Mouse (Mus musculus) midbrain, embryonic 15.5 days (tissue): ENCODE measurements around the gene G3bp2. TPM values are rescaled to one million over a fixed set of nuclear protein-coding genes. Genes with fewer than 3 reads are reported as not detected.

Experiments used
- ATAC-seq: fragments of 200-750 bp; cut with Nextera tagmentation; replicated peaks from 2 replicates; pipeline ENCODE4 v1.8.0; 2017; ENCODE audit warnings: moderate TSS enrichment
- H3K27ac ChIP-seq: fragments of 300-500 bp; sonication (generic); 2 replicates; pipeline ENCODE4 v1.5.1; 2015; ENCODE audit warnings: mild to moderate bottlenecking, inconsistent platforms
- H3K27me3 ChIP-seq: fragments of 300-500 bp; sonication (generic); replicated peaks from 2 replicates; pipeline ENCODE4 v1.6.1; 2015; ENCODE audit warnings: inconsistent platforms
- H3K36me3 ChIP-seq: fragments of 300-500 bp; sonication (generic); replicated peaks from 2 replicates; pipeline ENCODE4 v1.6.1; 2015; ENCODE audit warnings: inconsistent platforms
- H3K4me1 ChIP-seq: fragments of 300-500 bp; sonication (generic); 2 replicates; pipeline ENCODE4 v1.6.1; 2015; ENCODE audit warnings: inconsistent platforms
- H3K4me2 ChIP-seq: fragments of 300-500 bp; sonication (generic); 2 replicates; pipeline ENCODE4 v1.6.1; 2015; ENCODE audit warnings: inconsistent platforms, mild to moderate bottlenecking, moderate library complexity
- H3K4me3 ChIP-seq: fragments of 300-500 bp; sonication (generic); 2 replicates; pipeline ENCODE4 v1.5.1; 2015; ENCODE audit warnings: mild to moderate bottlenecking, inconsistent platforms
- H3K9ac ChIP-seq: fragments of 300-500 bp; sonication (generic); 2 replicates; pipeline ENCODE4 v1.6.1; 2015; ENCODE audit warnings: mild to moderate bottlenecking, inconsistent platforms
- H3K9me3 ChIP-seq: fragments of 300-500 bp; sonication (generic); 2 replicates; pipeline ENCODE4 v1.6.1; 2016; ENCODE audit warnings: inconsistent platforms
- WGBS: fragments of 180-500 bp; shearing (Covaris S2); methylation state at CpG from one replicate; pipeline ENCODE4 v1.1.7; 2015; ENCODE audit warnings: mixed read lengths; 5-methylcytosine and 5-hydroxymethylcytosine counted together
- polyA plus RNA-seq: library from polyadenylated mRNA; unstranded; fragments of >200 nt; fragmentation: Nextera tagmentation; extraction: Ambion mirVana; gene quantifications from 2 replicates; pipeline ENCODE4 v1.2.1, GENCODE M21; 2015

G3bp2 gene
- polyA plus RNA-seq, 1 experiment from 2014 or later = 368 TPM

- Histone ChIP-seq H3K9ac (no peak overlapping the region), H3K27me3 (no peaks in the 10 kb centered on the region), H3K4me3 (no peak overlapping the region), H3K9me3 (no peaks in the 10 kb centered on the region), H3K36me3 (no peaks in the 10 kb centered on the region), H3K4me1 (no peaks in the 10 kb centered on the region), H3K27ac (no peak overlapping the region), H3K4me2 (no peak overlapping the region)
- ATAC-seq = no peak
- 88% methylated on average over 6 of the region's 6 CpGs for WGBS
Observed at GRCm38 (mm10) chr5:92096786-92097185, 13.3 kb upstream of the G3bp2 start.

GRCm38 (mm10) chr5:92094062-92094415 is 10.5 kb upstream of the G3bp2 start:
- no peaks in the 10 kb centered on the region for H3K9me3 ChIP-seq
- no peaks in the 10 kb centered on the region for H3K36me3 ChIP-seq
- no peak overlapping the region for H3K4me2 ChIP-seq
- H3K27me3 ChIP-seq = no peaks in the 10 kb centered on the region
- no peak overlapping the region for H3K27ac ChIP-seq
- no peak overlapping the region for H3K4me3 ChIP-seq
- no peak for ATAC-seq
- WGBS = 77% methylated on average over 3 of the region's 3 CpGs
- H3K4me1 ChIP-seq = no peaks in the 10 kb centered on the region
- H3K9ac ChIP-seq = no peak overlapping the region

GRCm38 (mm10) chr5:92093263-92094061 is 9.9 kb upstream of the G3bp2 start:
- peak; percentile 49; the same call in 1 of the 2 replicates for ATAC-seq
- Histone ChIP-seq H3K4me1 (no peaks in the 10 kb centered on the region), H3K27ac (no peak overlapping the region), H3K4me2 (no peak overlapping the region), H3K9ac (no peak overlapping the region), H3K36me3 (no peaks in the 10 kb centered on the region), H3K27me3 (no peaks in the 10 kb centered on the region), H3K9me3 (no peaks in the 10 kb centered on the region), H3K4me3 (no peak overlapping the region)
- 33% methylated on average over 15 of the region's 15 CpGs for WGBS

GRCm38 (mm10) chr5:92087469-92087868 is 4.0 kb upstream of the G3bp2 start:
- no peaks in the 10 kb centered on the region for H3K9me3 ChIP-seq
- H3K4me3 ChIP-seq = no peak overlapping the region
- H3K36me3 ChIP-seq = no peaks in the 10 kb centered on the region
- WGBS = 95% methylated on average over 4 of the region's 4 CpGs
- H3K27me3 ChIP-seq = no peaks in the 10 kb centered on the region
- H3K27ac ChIP-seq = no peak overlapping the region
- H3K4me2 ChIP-seq = no peak overlapping the region
- no peak overlapping the region for H3K9ac ChIP-seq
- ATAC-seq = no peak
- peaks cover 7% of the 10 kb centered on the region; the same call in 1 of the 2 replicates for H3K4me1 ChIP-seq

GRCm38 (mm10) chr5:92085821-92086550 is 2.5 kb upstream of the G3bp2 start:
- Histone ChIP-seq H3K4me1 (peaks cover 20% of the 10 kb centered on the region), H3K4me2 (no peak overlapping the region), H3K9ac (no peak overlapping the region), H3K9me3 (no peaks in the 10 kb centered on the region), H3K27me3 (no peaks in the 10 kb centered on the region), H3K4me3 (no peak overlapping the region), H3K27ac (no peak overlapping the region), H3K36me3 (no peaks in the 10 kb centered on the region)
- WGBS = 81% methylated on average over 7 of the region's 7 CpGs
- ATAC-seq = no peak

- Histone ChIP-seq H3K4me1 (peaks cover 27% of the 10 kb centered on the region), H3K4me2 (no peak overlapping the region), H3K27ac (no peak overlapping the region), H3K4me3 (no peak overlapping the region), H3K36me3 (no peaks in the 10 kb centered on the region), H3K27me3 (no peaks in the 10 kb centered on the region), H3K9me3 (no peaks in the 10 kb centered on the region), H3K9ac (no peak overlapping the region)
- WGBS = 82% methylated on average over 4 of the region's 4 CpGs
- no peak for ATAC-seq
Observed at GRCm38 (mm10) chr5:92085246-92085645, 1.7 kb upstream of the G3bp2 start.

- Histone ChIP-seq H3K9ac (peak overlapping the region; percentile 84), H3K36me3 (no peaks in the 10 kb centered on the region), H3K9me3 (no peaks in the 10 kb centered on the region), H3K27ac (peak overlapping the region; percentile 95), H3K27me3 (no peaks in the 10 kb centered on the region), H3K4me1 (peaks cover 39% of the 10 kb centered on the region), H3K4me2 (peak overlapping the region; percentile 74), H3K4me3 (peak overlapping the region; percentile 66)
- ATAC-seq = peak; percentile 85
- under 1% methylated on average over 54 of the region's 55 CpGs for WGBS
Observed at GRCm38 (mm10) chr5:92082821-92083401, 608 bp downstream of the G3bp2 start.

- no peaks in the 10 kb centered on the region for H3K27me3 ChIP-seq
- ATAC-seq = no peak
- H3K27ac ChIP-seq = no peak overlapping the region
- H3K9ac ChIP-seq = no peak overlapping the region
- peaks cover 39% of the 10 kb centered on the region for H3K4me1 ChIP-seq
- no peaks in the 10 kb centered on the region for H3K36me3 ChIP-seq
- 77% methylated on average over 3 of the region's 3 CpGs for WGBS
- peak overlapping the region; percentile 66 for H3K4me3 ChIP-seq
- no peaks in the 10 kb centered on the region for H3K9me3 ChIP-seq
- H3K4me2 ChIP-seq = peak overlapping the region; percentile 74
Observed at GRCm38 (mm10) chr5:92081326-92081725, 2.2 kb downstream of the G3bp2 start.

GRCm38 (mm10) chr5:92080400-92080799 is 3.1 kb downstream of the G3bp2 start:
- WGBS = 72% methylated on average over 1 of the region's 1 CpGs
- Histone ChIP-seq H3K4me2 (0 out of 2 replicates have a peak overlapping the region, but pooled peaks have one; percentile 74), H3K36me3 (no peaks in the 10 kb centered on the region), H3K4me1 (peaks cover 39% of the 10 kb centered on the region), H3K27ac (no peak overlapping the region), H3K27me3 (no peaks in the 10 kb centered on the region), H3K4me3 (no peak overlapping the region), H3K9ac (no peak overlapping the region), H3K9me3 (no peaks in the 10 kb centered on the region)
- ATAC-seq = no peak

- Histone ChIP-seq H3K27me3 (no peaks in the 10 kb centered on the region), H3K4me1 (peaks cover 34% of the 10 kb centered on the region), H3K9me3 (no peaks in the 10 kb centered on the region), H3K4me2 (no peak overlapping the region), H3K36me3 (no peaks in the 10 kb centered on the region), H3K27ac (no peak overlapping the region), H3K4me3 (no peak overlapping the region), H3K9ac (no peak overlapping the region)
- WGBS = 74% methylated on average over 1 of the region's 1 CpGs
- no peak for ATAC-seq
Observed at GRCm38 (mm10) chr5:92079304-92079703, 4.2 kb downstream of the G3bp2 start.

GRCm38 (mm10) chr5:92078751-92079150 is 4.8 kb downstream of the G3bp2 start:
- ATAC-seq = no peak
- Histone ChIP-seq H3K9me3 (no peaks in the 10 kb centered on the region), H3K27me3 (no peaks in the 10 kb centered on the region), H3K9ac (no peak overlapping the region), H3K27ac (no peak overlapping the region), H3K4me1 (peaks cover 31% of the 10 kb centered on the region), H3K36me3 (no peaks in the 10 kb centered on the region), H3K4me3 (no peak overlapping the region), H3K4me2 (no peak overlapping the region)

GRCm38 (mm10) chr5:92076273-92076672 is 7.2 kb downstream of the G3bp2 start:
- no peak overlapping the region for H3K9ac ChIP-seq
- H3K4me2 ChIP-seq = no peak overlapping the region
- no peak for ATAC-seq
- H3K4me1 ChIP-seq = peaks cover 22% of the 10 kb centered on the region
- H3K4me3 ChIP-seq = no peak overlapping the region
- peaks cover 2% of the 10 kb centered on the region; the same call in 1 of the 2 replicates for H3K36me3 ChIP-seq
- no peaks in the 10 kb centered on the region for H3K9me3 ChIP-seq
- WGBS = 85% methylated on average over 1 of the region's 1 CpGs
- no peak overlapping the region for H3K27ac ChIP-seq
- no peaks in the 10 kb centered on the region for H3K27me3 ChIP-seq
